Mouse (Mus musculus): ENCODE measurements around the gene Tfpt. TPM values are rescaled to one million over a fixed set of nuclear protein-coding genes. Genes with fewer than 3 reads are reported as not detected.
"Not testable (repeated sequence)": the region's sequence is repeated elsewhere in the genome, so short reads cannot be mapped to it uniquely, and the experiment has no call there.

Tfpt gene
- polyA plus RNA-seq, 1 experiment from 2014 or later, result 10.4 TPM

DNA sequence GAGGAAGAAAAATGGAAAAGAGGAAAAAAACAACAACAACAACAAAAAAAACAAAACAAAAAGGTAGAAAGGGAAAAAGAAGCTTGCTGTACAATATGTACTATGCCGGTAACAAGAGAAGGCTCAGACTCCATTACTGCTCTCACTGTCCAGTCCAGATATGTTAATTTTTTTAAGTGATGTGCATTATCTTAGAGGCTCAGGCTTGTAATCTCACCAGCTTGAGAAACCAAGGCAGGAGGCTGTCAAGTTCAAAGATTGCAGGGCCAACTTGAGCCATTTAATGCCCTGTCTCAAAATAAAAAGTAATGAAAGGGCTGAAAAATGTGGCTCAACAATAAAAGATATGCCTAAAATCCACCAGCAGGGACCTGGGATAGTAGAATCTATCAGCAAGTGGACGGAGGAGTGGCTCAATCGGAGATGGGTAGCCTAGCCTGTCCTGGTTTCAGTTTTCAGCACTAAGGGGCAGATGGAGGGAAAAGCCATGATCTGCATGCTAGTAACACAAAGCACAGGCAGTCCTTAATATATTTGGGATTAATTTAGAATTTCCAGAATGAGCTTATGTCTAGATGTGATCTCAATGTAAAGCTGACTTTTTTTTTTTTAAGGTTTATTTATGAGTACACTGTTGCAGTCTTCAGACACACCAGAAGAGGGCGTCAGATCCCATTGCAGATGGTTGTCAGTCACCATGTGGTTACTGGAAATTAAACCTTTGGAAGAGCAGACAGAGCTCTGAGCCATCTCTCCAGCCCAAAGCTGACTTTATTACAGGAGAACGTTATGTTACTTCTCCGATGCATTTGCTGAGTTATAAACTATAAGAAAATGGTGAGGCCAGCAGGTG, 13.1 kb downstream of the Tfpt start:
- H3K4me3 ChIP-seq (replicated peaks), result peak overlapping the region; percentile 75
- 28% methylated on average over 6 of the region's 6 CpGs for WGBS (ENCODE audit: insufficient replicate concordance)
- no peak overlapping the region for H3K27ac ChIP-seq (replicated peaks)

GRCm38 (mm10) chr7:3616057-3616388, 13.7 kb downstream of the Tfpt start, which contains the start of gene Oscar:
Gene Oscar (minus strand): TSS chr7:3616157.
- WGBS (ENCODE audit: insufficient replicate concordance), result 65% methylated on average over 4 of the region's 4 CpGs
- peaks cover 18% of the 10 kb centered on the region for H3K4me1 ChIP-seq (replicated peaks)
- peak within 1 kb of the TSS; percentile 80 for H3K4me2 ChIP-seq
- ATAC-seq (ENCODE audit: insufficient read depth), result no peak
- no peak within 1 kb of the TSS for H3K27ac ChIP-seq (replicated peaks)
- H3K4me3 ChIP-seq (replicated peaks), result peak within 1 kb of the TSS; percentile 75
- H3K36me3 ChIP-seq (replicated peaks), result peaks cover 22% of the 10 kb centered on the region
- H3K9me3 ChIP-seq (replicated peaks), result no peaks in the 10 kb centered on the region
- no peak within 1 kb of the TSS for H3K9ac ChIP-seq
- 0 out of 2 replicates have a peak, but pooled peaks cover 3% of the 10 kb centered on the region for H3K27me3 ChIP-seq

More for the DNA sequence above, 13.1 kb downstream of the Tfpt start:
- Histone ChIP-seq H3K4me1 (replicated peaks) (peaks cover 18% of the 10 kb centered on the region), H3K9me3 (replicated peaks) (no peaks in the 10 kb centered on the region), H3K4me2 (peak overlapping the region; percentile 80), H3K36me3 (replicated peaks) (peaks cover 26% of the 10 kb centered on the region), H3K9ac (peak overlapping the region; percentile 74; the same call in 1 of the 2 replicates), H3K27me3 (0 out of 2 replicates have a peak, but pooled peaks cover 3% of the 10 kb centered on the region)
- ATAC-seq (ENCODE audit: insufficient read depth), result peak; percentile 40

DNA sequence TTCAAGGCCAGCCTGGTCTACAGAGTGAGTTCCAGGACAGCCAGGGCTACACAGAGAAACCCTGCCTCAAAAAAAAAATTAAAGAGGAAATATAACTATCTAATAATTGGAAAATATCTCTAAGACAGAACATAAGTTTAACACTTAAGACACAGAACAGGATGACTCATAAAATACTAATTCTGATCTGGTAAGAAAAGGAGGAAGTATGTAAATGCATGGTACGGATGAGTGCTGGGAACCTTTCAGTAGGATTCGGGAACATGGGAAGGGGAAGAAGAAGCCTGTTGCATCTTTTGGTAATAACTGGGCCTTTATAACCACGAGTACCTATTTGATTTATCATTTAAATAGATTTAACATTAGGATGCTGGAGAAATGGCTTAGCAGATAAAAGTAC, 15.7 kb downstream of the Tfpt start:
- WGBS (ENCODE audit: insufficient replicate concordance), result 37% methylated on average over 3 of the region's 3 CpGs
- no peak overlapping the region for H3K4me3 ChIP-seq (replicated peaks)
- no peaks in the 10 kb centered on the region for H3K9me3 ChIP-seq (replicated peaks)
- H3K4me1 ChIP-seq (replicated peaks), result peaks cover 22% of the 10 kb centered on the region
- 0 out of 2 replicates have a peak, but pooled peaks cover 3% of the 10 kb centered on the region for H3K27me3 ChIP-seq
- ATAC-seq (ENCODE audit: insufficient read depth), result no peak
- H3K4me2 ChIP-seq, result no peak overlapping the region
- no peak overlapping the region for H3K27ac ChIP-seq (replicated peaks)
- peaks cover 3% of the 10 kb centered on the region; the same call in 1 of the 2 replicates for H3K36me3 ChIP-seq (replicated peaks)
- no peak overlapping the region for H3K9ac ChIP-seq

GRCm38 (mm10) chr7:3611006-3611405, 18.7 kb downstream of the Tfpt start:
- Histone ChIP-seq H3K4me3 (replicated peaks) (no peak overlapping the region), H3K9me3 (replicated peaks) (no peaks in the 10 kb centered on the region), H3K36me3 (replicated peaks) (no peaks in the 10 kb centered on the region), H3K27ac (replicated peaks) (no peak overlapping the region), H3K9ac (no peak overlapping the region), H3K4me2 (no peak overlapping the region), H3K27me3 (0 out of 2 replicates have a peak, but pooled peaks cover 3% of the 10 kb centered on the region), H3K4me1 (replicated peaks) (peaks cover 4% of the 10 kb centered on the region; the same call in 1 of the 2 replicates)
- ATAC-seq (ENCODE audit: insufficient read depth), result no peak
- WGBS (ENCODE audit: insufficient replicate concordance), result 71% methylated on average over 13 of the region's 13 CpGs

GRCm38 (mm10) chr7:3610437-3610836, 19.3 kb downstream of the Tfpt start:
- Histone ChIP-seq H3K4me1 (replicated peaks) (0 out of 2 replicates have a peak, but pooled peaks cover 4% of the 10 kb centered on the region), H3K27ac (replicated peaks) (no peak overlapping the region), H3K4me3 (replicated peaks) (no peak overlapping the region), H3K9me3 (replicated peaks) (no peaks in the 10 kb centered on the region), H3K36me3 (replicated peaks) (no peaks in the 10 kb centered on the region), H3K27me3 (no peaks in the 10 kb centered on the region), H3K9ac (no peak overlapping the region), H3K4me2 (no peak overlapping the region)
- 29% methylated on average over 3 of the region's 3 CpGs for WGBS (ENCODE audit: insufficient replicate concordance)
- no peak for ATAC-seq (ENCODE audit: insufficient read depth)

GRCm38 (mm10) chr7:3609082-3609481, 20.6 kb downstream of the Tfpt start:
- no peaks in the 10 kb centered on the region for H3K27me3 ChIP-seq
- 35% methylated on average over 3 of the region's 3 CpGs for WGBS (ENCODE audit: insufficient replicate concordance)
- no peak overlapping the region for H3K4me2 ChIP-seq
- no peak overlapping the region for H3K4me3 ChIP-seq (replicated peaks)
- H3K9me3 ChIP-seq (replicated peaks), result no peaks in the 10 kb centered on the region
- H3K4me1 ChIP-seq (replicated peaks), result 0 out of 2 replicates have a peak, but pooled peaks cover 4% of the 10 kb centered on the region
- H3K27ac ChIP-seq (replicated peaks), result no peak overlapping the region
- no peak overlapping the region for H3K9ac ChIP-seq
- ATAC-seq (ENCODE audit: insufficient read depth), result no peak
- no peaks in the 10 kb centered on the region for H3K36me3 ChIP-seq (replicated peaks)

DNA sequence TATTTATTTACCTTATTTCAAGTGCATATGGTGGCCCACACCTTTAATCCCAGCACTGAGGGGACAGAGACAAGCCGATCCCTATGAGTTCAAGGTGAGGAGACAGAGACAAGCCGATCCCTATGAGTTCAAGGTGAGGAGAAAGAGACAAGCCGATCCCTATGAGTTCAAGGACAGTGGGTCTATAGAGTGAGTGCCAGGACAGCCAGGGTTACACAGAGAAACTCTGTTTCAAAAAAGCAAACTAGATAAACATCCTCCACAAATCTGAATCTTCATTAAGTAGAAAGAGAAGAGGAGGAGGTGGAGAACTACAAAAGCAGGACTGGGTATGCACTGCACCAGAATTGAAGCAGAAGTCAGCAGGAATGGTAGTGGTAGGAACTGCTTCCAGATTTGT, 21.1 kb downstream of the Tfpt start:
- no peaks in the 10 kb centered on the region for H3K9me3 ChIP-seq (replicated peaks)
- 0 out of 2 replicates have a peak, but pooled peaks cover 4% of the 10 kb centered on the region for H3K4me1 ChIP-seq (replicated peaks)
- no peak overlapping the region for H3K4me2 ChIP-seq
- H3K27ac ChIP-seq (replicated peaks), result no peak overlapping the region
- 68% methylated on average over 3 of the region's 3 CpGs for WGBS (ENCODE audit: insufficient replicate concordance)
- no peaks in the 10 kb centered on the region for H3K27me3 ChIP-seq
- H3K36me3 ChIP-seq (replicated peaks), result no peaks in the 10 kb centered on the region
- no peak overlapping the region for H3K4me3 ChIP-seq (replicated peaks)
- no peak overlapping the region for H3K9ac ChIP-seq
- no peak for ATAC-seq (ENCODE audit: insufficient read depth)

GRCm38 (mm10) chr7:3607391-3607790, 22.3 kb downstream of the Tfpt start:
- no peaks in the 10 kb centered on the region for H3K36me3 ChIP-seq (replicated peaks)
- WGBS (ENCODE audit: insufficient replicate concordance), result 56% methylated on average over 6 of the region's 6 CpGs
- H3K4me2 ChIP-seq, result no peak overlapping the region
- no peaks in the 10 kb centered on the region for H3K27me3 ChIP-seq
- no peaks in the 10 kb centered on the region for H3K9me3 ChIP-seq (replicated peaks)
- H3K27ac ChIP-seq (replicated peaks), result no peak overlapping the region
- no peak for ATAC-seq (ENCODE audit: insufficient read depth)
- H3K4me3 ChIP-seq (replicated peaks), result no peak overlapping the region
- no peak overlapping the region for H3K9ac ChIP-seq
- H3K4me1 ChIP-seq (replicated peaks), result 0 out of 2 replicates have a peak, but pooled peaks cover 4% of the 10 kb centered on the region

DNA sequence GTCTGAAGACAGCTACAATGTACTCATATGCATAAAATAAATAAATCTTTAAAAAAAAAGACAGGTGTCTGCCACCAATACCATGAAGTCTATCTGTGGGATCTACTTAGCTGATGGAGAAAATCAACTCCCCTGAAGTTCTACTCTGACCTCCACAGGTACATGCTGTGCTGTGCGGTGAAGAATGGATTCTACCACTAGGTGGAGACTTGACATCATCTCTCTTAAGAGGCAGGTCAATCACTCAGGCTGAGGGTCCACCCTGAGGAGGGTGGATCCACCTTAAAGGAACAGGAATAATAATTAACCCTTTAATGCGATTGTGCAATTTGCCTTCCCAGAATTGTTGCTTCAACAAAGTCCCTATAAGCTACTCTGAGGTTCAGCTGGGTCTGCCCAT, 22.9 kb downstream of the Tfpt start:
- no peaks in the 10 kb centered on the region for H3K27me3 ChIP-seq
- ATAC-seq (ENCODE audit: insufficient read depth), result no peak
- H3K4me2 ChIP-seq, result no peak overlapping the region
- H3K4me3 ChIP-seq (replicated peaks), result no peak overlapping the region
- no peak overlapping the region for H3K9ac ChIP-seq
- H3K36me3 ChIP-seq (replicated peaks), result no peaks in the 10 kb centered on the region
- no peaks in the 10 kb centered on the region for H3K9me3 ChIP-seq (replicated peaks)
- 0 out of 2 replicates have a peak, but pooled peaks cover 4% of the 10 kb centered on the region for H3K4me1 ChIP-seq (replicated peaks)
- no peak overlapping the region for H3K27ac ChIP-seq (replicated peaks)
- WGBS (ENCODE audit: insufficient replicate concordance), result 8% methylated on average over 2 of the region's 2 CpGs

DNA sequence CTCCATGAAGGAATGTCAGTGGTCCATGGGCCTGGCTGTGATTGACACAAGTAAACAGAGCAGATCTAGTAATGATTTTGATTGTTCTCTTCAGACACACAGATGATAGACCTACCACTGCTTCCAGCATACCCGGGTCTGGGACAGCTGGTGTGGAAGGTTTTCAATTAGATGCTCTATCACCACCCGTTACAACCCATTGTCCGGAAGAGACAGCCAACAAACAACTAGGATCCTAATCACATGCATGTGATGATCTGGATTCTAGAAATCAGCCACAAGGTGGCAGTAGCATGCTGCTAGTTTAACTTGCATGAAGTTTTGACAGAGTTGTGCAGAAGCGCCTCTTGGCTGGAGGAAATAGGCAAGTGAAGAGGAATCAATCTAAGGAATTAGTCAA, 28.6 kb downstream of the Tfpt start:
- no peak for ATAC-seq (ENCODE audit: insufficient read depth)
- Histone ChIP-seq H3K4me1 (replicated peaks) (no peaks in the 10 kb centered on the region), H3K4me3 (replicated peaks) (no peak overlapping the region), H3K9ac (no peak overlapping the region), H3K36me3 (replicated peaks) (no peaks in the 10 kb centered on the region), H3K4me2 (no peak overlapping the region), H3K27ac (replicated peaks) (no peak overlapping the region), H3K27me3 (no peaks in the 10 kb centered on the region), H3K9me3 (replicated peaks) (no peaks in the 10 kb centered on the region)
- WGBS (ENCODE audit: insufficient replicate concordance), result 5% methylated on average over 4 of the region's 4 CpGs

GRCm38 (mm10) chr7:3597755-3598154, 32.0 kb downstream of the Tfpt start:
- WGBS (ENCODE audit: insufficient replicate concordance), result 21% methylated on average over 1 of the region's 1 CpGs
- H3K4me1 ChIP-seq (replicated peaks); H3K4me2 ChIP-seq; H3K36me3 ChIP-seq (replicated peaks); H3K4me3 ChIP-seq (replicated peaks); ATAC-seq (ENCODE audit: insufficient read depth); H3K27me3 ChIP-seq; H3K9me3 ChIP-seq (replicated peaks); H3K9ac ChIP-seq; H3K27ac ChIP-seq (replicated peaks): not testable (repeated sequence)

All from liver, embryonic 15.5 days (tissue).